Mouse (Mus musculus) limb, embryonic 14.5 days (tissue): ENCODE measurements at regions not wholly inside any gene's neighbourhood (a gene's known extent, or its start where the extent isn't known, plus 50 kb on each side); places are given as distances from the start of the nearest gene placed in this dataset.

Experiments
- ATAC-seq: fragments of 200-750 bp; cut with Nextera tagmentation; 2 replicates; pipeline ENCODE4 v1.8.0; 2017; ENCODE audit warnings: low read depth, moderate number of reproducible peaks, moderate TSS enrichment; ENCODE audit not compliant: low FRiP score
- DNase-seq: peaks from one replicate; pipeline ENCODE4 v3.0.0-alpha.2; 2015; ENCODE audit warnings: low spot score
- H3K27ac ChIP-seq: fragments of 300-500 bp; sonication (generic); replicated peaks from 2 replicates; pipeline ENCODE4 v1.5.1; 2014; ENCODE audit warnings: low read depth, mild to moderate bottlenecking, low read length, moderate library complexity, mixed read lengths
- H3K27me3 ChIP-seq: fragments of 300-500 bp; sonication (generic); 2 replicates; pipeline ENCODE4 v1.6.1; 2014; ENCODE audit warnings: low read length, mixed read lengths; ENCODE audit not compliant: control insufficient read depth, insufficient read depth
- H3K36me3 ChIP-seq: fragments of 300-500 bp; sonication (generic); 2 replicates; pipeline ENCODE4 v1.6.1; 2014; ENCODE audit warnings: mild to moderate bottlenecking, low read length, moderate library complexity, mixed read lengths; ENCODE audit not compliant: control insufficient read depth, insufficient read depth
- H3K4me1 ChIP-seq: fragments of 300-500 bp; sonication (generic); 2 replicates; pipeline ENCODE4 v1.6.1; 2014; ENCODE audit warnings: antibody characterized with exemption, low read length, mixed read lengths; ENCODE audit not compliant: control insufficient read depth, insufficient read depth
- H3K4me2 ChIP-seq: fragments of 300-500 bp; sonication (generic); replicated peaks from 2 replicates; pipeline ENCODE4 v1.6.1; 2014; ENCODE audit warnings: low read depth, mild to moderate bottlenecking, low read length, moderate library complexity; ENCODE audit not compliant: severe bottlenecking
- H3K4me3 ChIP-seq: fragments of 300-500 bp; sonication (generic); replicated peaks from 2 replicates; pipeline ENCODE4 v1.5.1; 2014; ENCODE audit warnings: low read length
- H3K9ac ChIP-seq: fragments of 300-500 bp; sonication (generic); 2 replicates; pipeline ENCODE4 v1.6.1; 2014; ENCODE audit warnings: mild to moderate bottlenecking, low read depth, low read length, moderate library complexity; ENCODE audit not compliant: severe bottlenecking
- H3K9me3 ChIP-seq: fragments of 300-500 bp; sonication (generic); 2 replicates; pipeline ENCODE4 v1.6.1; 2016; ENCODE audit warnings: low read length; ENCODE audit not compliant: control insufficient read depth
- POLR2A ChIP-seq: fragments of 200-500 bp; IDR thresholded peaks from 2 replicates; pipeline ENCODE4 v1.8.0; 2012; ENCODE audit warnings: inconsistent platforms, mild to moderate bottlenecking, moderate library complexity, borderline replicate concordance; ENCODE audit not compliant: insufficient read depth, insufficient read length; ENCODE audit errors: extremely low read depth
- WGBS: fragments of 180-500 bp; shearing (Covaris S2); extraction: QIAGEN DNeasy Blood & Tissue Kit; methylation state at CpG from one replicate; pipeline ENCODE4 v1.1.7; 2014; 5-methylcytosine and 5-hydroxymethylcytosine counted together

DNA sequence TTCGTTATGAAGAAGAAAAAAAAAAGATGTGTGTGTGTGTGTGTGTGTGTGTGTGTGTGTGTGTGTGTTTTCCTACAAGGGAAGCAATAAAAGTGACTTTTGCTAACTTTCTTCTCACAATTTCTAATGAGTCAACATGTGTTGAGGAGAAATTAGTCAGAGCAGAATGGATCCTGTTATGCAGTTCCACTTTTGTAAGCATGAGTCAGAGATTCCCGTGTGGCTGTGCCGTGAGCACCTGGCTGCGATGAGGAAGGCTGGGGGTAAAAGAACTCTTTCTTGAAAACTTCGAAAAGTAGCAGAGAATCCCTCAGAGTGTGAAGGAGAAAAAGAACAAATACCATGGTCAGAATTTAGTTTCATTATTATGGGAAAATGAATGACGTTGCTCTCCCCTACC, 165.9 kb upstream of the Rfx3 start:
- no peak for ATAC-seq
- TF ChIP-seq POLR2A: no peak

DNA sequence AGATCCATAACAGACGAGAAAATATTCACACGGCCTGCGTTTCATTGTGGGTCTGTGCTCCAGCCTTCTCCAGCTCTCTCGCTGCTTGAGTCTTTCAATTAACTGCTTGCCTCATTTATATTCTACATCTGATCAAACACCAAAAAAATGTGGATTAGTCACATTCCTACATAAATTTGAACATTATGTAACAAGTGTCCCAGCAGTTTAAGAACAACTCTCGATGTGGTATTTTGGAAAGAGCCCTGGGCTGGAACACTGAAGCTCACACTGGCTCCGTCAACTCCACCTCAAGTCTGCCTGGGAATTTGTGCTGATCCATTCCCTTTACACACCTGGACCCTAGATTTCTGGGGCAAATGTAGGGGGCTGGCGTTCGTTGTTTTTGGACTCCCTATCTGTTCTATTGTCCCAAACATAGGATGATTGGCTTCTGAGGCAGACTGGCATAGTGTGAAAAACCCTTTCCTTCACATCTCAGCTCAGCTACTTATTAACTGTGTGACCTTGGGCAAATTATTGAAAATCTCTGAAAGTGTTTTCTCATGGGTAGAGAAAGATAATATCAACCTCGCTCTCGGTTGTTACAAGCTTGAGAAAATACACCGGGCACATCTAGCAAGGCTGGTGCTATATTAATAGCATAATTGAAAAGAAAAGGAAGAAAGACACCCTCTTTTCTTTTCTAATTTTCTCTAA, 161.0 kb upstream of the Rfx3 start:
- Histone ChIP-seq H3K27ac (no peak overlapping the region), H3K36me3 (no peaks in the 10 kb centered on the region), H3K4me3 (no peak overlapping the region), H3K4me1 (no peaks in the 10 kb centered on the region), H3K27me3 (no peaks in the 10 kb centered on the region), H3K9ac (no peak overlapping the region), H3K4me2 (no peak overlapping the region), H3K9me3 (no peaks in the 10 kb centered on the region)
- TF ChIP-seq POLR2A: no peak
- DNase-seq (no peak), ATAC-seq (no peak)
- WGBS: 72% methylated on average over 11 of the region's 11 CpGs

More for the DNA sequence above, 165.9 kb upstream of the Rfx3 start:
- WGBS: 52% methylated on average over 6 of the region's 6 CpGs
- no peaks in the 10 kb centered on the region for H3K27me3 ChIP-seq
- no peaks in the 10 kb centered on the region for H3K9me3 ChIP-seq
- no peak overlapping the region for H3K4me2 ChIP-seq
- no peaks in the 10 kb centered on the region for H3K36me3 ChIP-seq
- no peak overlapping the region for H3K9ac ChIP-seq
- H3K27ac ChIP-seq: no peak overlapping the region
- H3K4me1 ChIP-seq: no peaks in the 10 kb centered on the region
- DNase-seq: no peak
- no peak overlapping the region for H3K4me3 ChIP-seq

DNA sequence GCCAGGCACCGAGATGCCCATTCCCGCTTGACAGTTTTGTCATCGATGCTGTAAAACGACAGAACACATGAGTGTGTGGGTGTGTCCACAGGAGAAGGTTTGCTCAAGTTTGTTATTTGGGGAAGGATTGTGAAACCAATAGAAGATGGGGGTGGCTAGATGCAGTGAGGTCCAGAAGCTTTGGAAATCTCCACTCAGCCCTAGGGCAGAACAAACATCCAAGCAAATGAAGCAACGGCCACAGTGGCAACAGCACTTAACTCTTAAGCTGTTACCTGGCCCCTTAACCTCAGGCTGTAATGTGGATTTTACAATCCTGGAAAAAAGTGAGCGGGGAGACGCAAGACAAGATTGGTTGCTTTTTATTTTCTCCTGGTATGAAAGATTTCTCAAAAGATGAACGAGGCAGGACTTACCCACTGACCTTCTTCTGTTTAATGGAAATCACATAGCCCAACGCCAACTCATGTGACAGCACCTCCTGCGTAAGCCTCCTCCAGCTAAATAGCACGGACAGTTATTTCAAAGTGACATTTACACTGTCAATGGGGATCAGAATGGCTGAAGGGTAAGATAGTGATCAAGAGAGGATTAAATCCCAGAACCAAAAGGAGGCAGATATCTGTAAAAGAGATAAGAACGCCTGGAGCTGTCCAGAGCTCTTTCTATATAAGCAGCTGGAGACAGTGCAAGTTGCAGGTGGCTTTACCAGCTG, 156.6 kb upstream of the Rfx3 start:
- ATAC-seq: no peak
- Histone ChIP-seq H3K27ac (no peak overlapping the region), H3K4me2 (no peak overlapping the region), H3K27me3 (no peaks in the 10 kb centered on the region), H3K4me3 (no peak overlapping the region), H3K36me3 (no peaks in the 10 kb centered on the region), H3K9ac (no peak overlapping the region), H3K9me3 (no peaks in the 10 kb centered on the region), H3K4me1 (0 out of 2 replicates have a peak, but pooled peaks cover 3% of the 10 kb centered on the region)
- TF ChIP-seq POLR2A: no peak
- 68% methylated on average over 12 of the region's 12 CpGs for WGBS
- DNase-seq: no peak

DNA sequence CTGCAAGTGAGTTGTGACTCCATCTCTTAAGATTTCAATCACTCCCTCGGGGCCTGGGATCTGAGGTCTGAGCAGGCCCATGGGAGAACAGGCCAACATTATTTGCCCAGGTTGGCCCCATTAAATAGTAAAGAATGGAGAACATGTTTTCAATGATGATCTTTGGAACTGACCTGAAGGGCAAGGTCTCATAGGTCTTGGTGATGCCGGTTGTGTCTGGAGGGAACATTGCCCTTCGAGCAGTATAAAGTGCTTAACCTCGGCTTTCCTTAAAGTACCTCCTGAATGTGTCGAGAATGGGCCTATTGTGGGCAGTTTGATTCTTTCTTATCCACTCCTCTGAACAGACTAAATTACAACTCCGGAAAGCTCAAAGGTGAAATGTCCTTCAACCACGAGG, 155.7 kb upstream of the Rfx3 start:
- no peaks in the 10 kb centered on the region for H3K27me3 ChIP-seq
- no peaks in the 10 kb centered on the region for H3K9me3 ChIP-seq
- H3K4me2 ChIP-seq: no peak overlapping the region
- ATAC-seq (no peak), DNase-seq (no peak)
- no peak overlapping the region for H3K27ac ChIP-seq
- H3K4me3 ChIP-seq: no peak overlapping the region
- WGBS: 86% methylated on average over 7 of the region's 7 CpGs
- 0 out of 2 replicates have a peak, but pooled peaks cover 3% of the 10 kb centered on the region for H3K4me1 ChIP-seq
- H3K9ac ChIP-seq: no peak overlapping the region
- H3K36me3 ChIP-seq: no peaks in the 10 kb centered on the region
- TF ChIP-seq POLR2A: no peak

DNA sequence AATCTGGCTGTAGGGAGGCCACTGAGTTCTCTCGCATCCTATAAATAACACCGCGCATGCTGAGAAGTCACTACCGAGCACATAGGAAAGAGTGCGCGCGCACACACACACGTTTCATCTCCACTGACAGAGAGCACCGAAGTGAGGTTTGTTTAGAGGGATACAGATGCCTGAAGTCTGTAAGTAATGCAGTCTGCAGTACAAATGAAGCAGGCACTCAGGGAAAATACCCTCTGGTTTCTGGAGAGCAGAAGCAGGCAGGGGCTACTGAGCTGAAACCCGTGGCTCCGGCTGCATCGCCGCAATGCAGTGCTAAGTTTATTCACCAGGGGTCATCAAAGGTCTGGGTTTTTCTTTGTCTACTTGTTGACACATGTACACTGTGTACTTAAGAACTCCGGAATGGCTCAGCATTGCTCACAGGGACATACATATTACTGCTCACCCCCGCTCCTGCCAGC, 155.0 kb upstream of the Rfx3 start:
- Histone ChIP-seq H3K27ac (no peak overlapping the region), H3K27me3 (no peaks in the 10 kb centered on the region), H3K4me3 (peak overlapping the region; percentile 3; the same call in 1 of the 2 replicates), H3K9ac (no peak overlapping the region), H3K4me1 (0 out of 2 replicates have a peak, but pooled peaks cover 3% of the 10 kb centered on the region), H3K9me3 (no peaks in the 10 kb centered on the region), H3K36me3 (no peaks in the 10 kb centered on the region), H3K4me2 (peak overlapping the region; percentile 22)
- WGBS: 36% methylated on average over 15 of the region's 15 CpGs
- ATAC-seq (peak; percentile 82), DNase-seq (peak; percentile 80)
- TF ChIP-seq POLR2A: no peak
